Mouse (Mus musculus): ENCODE measurements around the gene Antxr1.
"Not testable (repeated sequence)": the region's sequence is repeated elsewhere in the genome, so short reads cannot be mapped to it uniquely, and the experiment has no call there.

Antxr1 gene

GRCm38 (mm10) chr6:87099671-87100296, 235.8 kb downstream of the Antxr1 start:
- no peak for DNase-seq

DNA sequence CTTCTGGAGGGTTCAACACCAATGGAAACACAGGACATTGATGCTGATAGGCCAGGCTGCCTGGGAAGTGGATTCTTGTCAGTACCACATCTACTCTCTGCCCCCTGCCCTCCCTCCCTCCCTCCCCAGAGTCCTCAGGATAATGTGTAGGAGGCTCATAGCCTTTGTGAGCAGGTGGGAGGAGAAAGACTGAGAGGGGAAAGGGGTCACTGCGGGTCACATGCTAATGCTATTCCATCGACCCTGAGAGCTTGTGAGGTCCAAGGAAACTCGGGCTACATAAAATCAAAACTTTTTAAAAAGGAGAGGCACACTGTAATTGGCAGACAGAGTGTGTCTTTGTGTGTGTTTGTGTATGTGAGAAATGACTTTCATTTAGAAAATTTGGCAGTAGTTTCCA, 236.4 kb downstream of the Antxr1 start:
- no peak for DNase-seq

GRCm38 (mm10) chr6:87093631-87094030, 242.0 kb downstream of the Antxr1 start:
- DNase-seq: not testable (repeated sequence)

DNA sequence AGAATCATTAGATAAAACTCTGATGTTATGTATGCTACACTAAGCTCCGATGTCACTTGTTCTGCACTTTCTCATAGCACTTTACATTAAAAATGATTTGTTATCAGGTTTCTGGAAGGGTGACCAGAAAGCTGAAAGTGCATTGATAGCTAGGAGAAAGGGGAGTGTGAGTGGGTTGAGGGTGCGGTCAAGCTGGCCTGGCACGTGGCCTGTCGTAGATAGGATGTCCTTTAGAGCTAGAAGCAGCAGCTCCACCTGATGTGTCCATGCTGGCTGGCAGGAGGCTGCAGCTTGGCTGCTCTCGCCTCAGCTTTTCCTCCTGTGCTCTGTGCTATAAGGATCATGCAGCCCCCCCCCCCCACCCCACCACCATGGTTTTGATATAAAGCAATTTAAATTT, 243.1 kb downstream of the Antxr1 start:
- DNase-seq: no peak

DNA sequence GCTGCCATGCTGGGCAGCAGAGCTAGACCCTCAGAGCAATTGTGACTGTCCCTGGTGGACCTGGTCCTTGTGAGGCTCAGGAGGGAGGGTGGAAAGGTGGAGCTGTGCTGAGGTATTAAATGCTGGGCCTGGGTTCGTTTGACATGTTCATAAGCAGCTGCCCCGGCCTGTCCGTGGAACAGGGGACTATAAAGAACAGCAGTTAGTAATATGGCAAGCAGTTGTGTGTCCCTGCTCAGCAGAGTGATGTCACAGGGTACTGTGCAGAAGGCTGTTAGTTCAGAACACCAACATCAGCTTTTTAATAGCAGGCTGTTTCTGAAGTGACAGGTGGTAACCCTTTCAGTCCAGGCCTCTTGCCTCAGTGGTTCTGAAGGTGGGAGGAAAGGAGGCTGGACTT, 244.7 kb downstream of the Antxr1 start:
- DNase-seq: no peak

DNA sequence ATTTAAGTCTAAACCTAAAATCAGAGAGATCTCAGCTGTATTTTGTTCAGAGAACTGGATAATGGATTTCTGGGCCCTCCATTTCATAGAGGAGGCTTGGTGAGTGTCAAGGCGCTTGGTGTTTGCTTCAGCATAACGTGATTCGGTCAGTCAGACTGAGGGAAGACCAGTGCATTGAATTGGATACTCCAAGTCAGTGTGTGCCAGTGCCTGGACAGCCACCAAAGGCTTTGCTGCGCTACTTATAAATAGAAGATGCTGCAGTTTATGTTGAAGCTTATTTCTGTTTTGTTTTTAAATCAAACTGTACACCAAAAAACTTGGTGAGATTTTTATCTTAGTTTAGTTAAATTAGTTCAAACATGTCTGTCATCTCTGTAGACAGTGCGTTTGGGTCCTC, 247.3 kb downstream of the Antxr1 start:
- DNase-seq: no peak

DNA sequence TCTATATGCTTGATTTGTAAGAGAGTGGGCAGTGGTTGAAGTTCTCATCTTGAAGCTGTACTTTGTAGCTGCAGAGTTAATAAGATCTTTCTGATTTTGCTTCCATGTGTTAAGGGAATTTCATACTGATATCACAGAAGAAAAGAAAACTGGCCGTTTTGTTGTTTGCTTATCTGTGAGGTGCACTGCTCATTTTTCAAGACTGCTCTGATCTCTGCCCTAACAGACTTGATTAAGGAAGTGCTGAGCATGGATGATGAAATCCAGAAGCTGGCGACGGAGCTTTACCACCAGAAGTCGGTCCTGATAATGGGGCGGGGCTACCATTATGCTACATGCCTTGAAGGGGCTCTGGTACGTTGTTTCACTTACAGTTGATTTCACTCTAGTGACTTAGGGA, 250.6 kb downstream of the Antxr1 start:
- DNase-seq: no peak
